Mouse (Mus musculus) megakaryocyte, embryonic 14.5 days (primary cell): ENCODE data around the gene Lima1.

Experiments used
- FLI1 ChIP-seq: IDR thresholded peaks from 2 replicates; pipeline ENCODE4 v1.6.1; 2012; ENCODE audit warnings: low read length, inconsistent platforms, mixed read lengths
- GATA1 ChIP-seq: IDR thresholded peaks from 3 replicates; pipeline ENCODE4 v1.6.1; 2012; ENCODE audit warnings: mixed read lengths, low read length, inconsistent platforms, borderline replicate concordance

GRCm38 (mm10) chr15:99792221-99792815 lies 82.9 kb downstream of the Lima1 start:
- no peak for TF ChIP-seq GATA1
- no peak for TF ChIP-seq FLI1
